Mouse (Mus musculus) E14TG2a.4 (cell line): ENCODE data around the gene Glyctk.

ENCODE experiments used
- H3K27me3 ChIP-seq: 2 replicates; pipeline ENCODE4 v1.6.1; 2014; ENCODE audit warnings: low read length, control low read depth; ENCODE audit not compliant: insufficient read depth
- H3K36me3 ChIP-seq: 2 replicates; pipeline ENCODE4 v1.6.1; 2014; ENCODE audit warnings: low read length, control low read depth; ENCODE audit not compliant: insufficient read depth
- H3K4me1 ChIP-seq: replicated peaks from 2 replicates; pipeline ENCODE4 v1.6.1; 2014; ENCODE audit warnings: low read depth, low read length, control low read depth
- H3K4me3 ChIP-seq: replicated peaks from 2 replicates; pipeline ENCODE4 v1.5.1; 2014; ENCODE audit warnings: mild to moderate bottlenecking, low read length
- H3K9me3 ChIP-seq: 2 replicates; pipeline ENCODE4 v1.6.1; 2014; ENCODE audit warnings: low read length, control low read depth
- CTCF ChIP-seq: conservative IDR thresholded peaks from 2 replicates; pipeline ENCODE4 v1.5.1; 2014; ENCODE audit warnings: low read length
- NANOG ChIP-seq: IDR thresholded peaks from 2 replicates; pipeline ENCODE4 v1.6.1; 2014; ENCODE audit warnings: borderline replicate concordance, low read length, mixed read lengths
- POU5F1 ChIP-seq: IDR thresholded peaks from 2 replicates; pipeline ENCODE4 v1.6.1; 2014; ENCODE audit warnings: low read length, borderline replicate concordance

Gene Glyctk

DNA sequence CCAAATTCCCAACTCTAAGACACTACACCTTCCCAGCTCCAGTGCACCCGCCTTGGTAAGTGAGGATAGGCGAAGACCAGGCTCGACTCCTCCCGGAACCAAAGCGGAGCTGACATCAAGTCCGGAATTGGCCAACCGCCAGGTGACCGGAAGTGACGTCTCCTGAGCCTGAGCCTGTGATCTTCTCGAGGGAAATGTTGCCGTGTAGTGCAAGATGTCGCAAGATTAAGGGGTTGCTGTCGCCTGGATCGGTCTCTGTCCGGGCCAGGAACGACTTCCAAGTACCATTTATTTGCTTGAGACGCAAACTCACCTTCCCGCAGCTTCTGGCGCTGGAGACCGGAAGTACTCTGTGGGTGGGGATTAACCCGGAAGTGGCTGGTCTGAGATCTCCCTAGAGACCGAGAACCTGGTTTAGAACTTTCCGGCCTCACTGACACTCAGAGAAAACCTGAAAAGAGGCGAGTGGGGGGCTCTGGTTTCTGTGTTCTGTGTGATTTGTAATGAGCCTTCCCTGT is 1.9 kb upstream of the Glyctk start:
- no peaks in the 10 kb centered on the region for H3K27me3 ChIP-seq
- H3K9me3 ChIP-seq: no peaks in the 10 kb centered on the region
- no peak for TF ChIP-seq NANOG
- TF ChIP-seq CTCF: no peak
- no peak for TF ChIP-seq POU5F1
- peak overlapping the region; percentile 82 for H3K4me3 ChIP-seq
- H3K36me3 ChIP-seq: peaks cover 13% of the 10 kb centered on the region
- H3K4me1 ChIP-seq: peaks cover 58% of the 10 kb centered on the region

DNA sequence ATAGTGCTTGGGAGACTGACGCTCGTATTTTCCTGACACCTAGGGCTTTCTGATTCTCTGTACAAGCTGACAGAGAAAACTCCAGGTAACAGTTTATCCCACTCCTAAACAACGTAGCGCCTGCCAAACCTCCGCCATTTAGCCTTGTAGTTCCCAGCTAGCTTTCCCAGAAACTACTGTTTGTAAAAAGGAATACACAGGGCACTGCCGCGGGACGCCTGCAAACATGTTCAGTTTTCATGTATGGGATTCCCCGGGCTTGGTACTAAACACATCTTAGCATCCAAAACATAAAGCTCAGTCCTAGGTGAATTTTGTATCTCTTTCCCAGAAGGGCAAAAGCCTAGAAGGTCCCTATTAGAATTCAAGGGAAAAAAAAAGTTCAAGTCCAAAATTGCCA is 1.3 kb upstream of the Glyctk start:
- peak overlapping the region; percentile 82 for H3K4me3 ChIP-seq
- H3K36me3 ChIP-seq: peaks cover 15% of the 10 kb centered on the region
- peaks cover 56% of the 10 kb centered on the region for H3K4me1 ChIP-seq
- no peaks in the 10 kb centered on the region for H3K9me3 ChIP-seq
- H3K27me3 ChIP-seq: no peaks in the 10 kb centered on the region
- TF ChIP-seq POU5F1: no peak
- no peak for TF ChIP-seq CTCF
- no peak for TF ChIP-seq NANOG

DNA sequence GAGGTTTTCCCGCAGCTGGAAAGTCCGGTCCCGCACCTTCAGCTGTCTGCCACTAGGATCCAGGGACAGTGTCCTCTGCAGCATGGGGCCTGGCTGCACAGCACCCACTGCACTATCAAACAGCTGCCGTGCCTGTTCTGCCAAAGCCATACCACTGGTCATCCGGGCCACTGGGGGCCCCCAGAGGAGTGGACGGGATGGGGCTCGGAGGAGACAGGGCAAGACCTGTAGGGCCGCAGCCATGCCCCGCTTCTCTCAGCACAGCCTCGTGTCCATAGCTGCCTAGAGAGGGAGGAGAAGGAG is 364 bp downstream of the Glyctk start:
- TF ChIP-seq CTCF (no peak), NANOG (no peak), POU5F1 (no peak)
- peaks cover 49% of the 10 kb centered on the region for H3K4me1 ChIP-seq
- peaks cover 15% of the 10 kb centered on the region for H3K36me3 ChIP-seq
- H3K27me3 ChIP-seq: no peaks in the 10 kb centered on the region
- no peaks in the 10 kb centered on the region for H3K9me3 ChIP-seq
- peak overlapping the region; percentile 23; the same call in 1 of the 2 replicates for H3K4me3 ChIP-seq

DNA sequence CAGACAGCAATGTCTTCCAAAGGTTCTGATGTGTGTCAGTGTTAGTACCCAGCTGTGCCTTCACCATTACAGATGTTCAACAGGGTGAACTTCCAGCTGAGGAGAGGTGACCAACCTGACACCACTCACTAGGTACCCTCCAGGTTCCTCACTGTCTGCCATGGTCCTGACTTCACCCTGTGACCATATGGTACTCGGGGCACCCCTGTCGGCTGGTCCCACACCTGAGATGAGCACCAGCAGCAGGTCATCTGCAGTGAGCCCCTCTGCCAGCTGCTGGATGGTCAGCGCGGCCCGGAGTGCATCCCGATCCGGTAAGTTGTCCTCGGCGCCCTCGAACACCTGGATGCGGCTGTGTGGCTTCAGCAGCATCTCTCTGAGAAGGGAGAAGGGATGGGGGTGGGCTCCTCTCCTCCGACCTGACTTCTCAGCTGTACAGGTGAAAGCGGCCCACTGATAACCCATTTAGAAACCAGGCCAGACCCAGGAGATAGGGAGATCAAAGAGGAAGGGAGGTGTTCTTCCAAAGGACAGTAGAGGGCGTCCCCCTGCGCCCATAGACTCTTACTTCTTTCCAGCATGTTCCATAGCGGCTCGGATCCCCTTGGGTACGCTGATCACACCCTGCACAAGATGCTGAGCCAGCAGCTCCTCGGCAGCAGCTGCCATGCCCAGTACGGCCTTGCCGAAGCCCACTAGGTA is 866 bp downstream of the Glyctk start:
- H3K4me1 ChIP-seq: peaks cover 49% of the 10 kb centered on the region
- H3K36me3 ChIP-seq: peaks cover 15% of the 10 kb centered on the region
- no peaks in the 10 kb centered on the region for H3K27me3 ChIP-seq
- TF ChIP-seq POU5F1: no peak
- TF ChIP-seq NANOG: no peak
- TF ChIP-seq CTCF: no peak; the same call in 1 of the 2 replicates
- H3K9me3 ChIP-seq: no peaks in the 10 kb centered on the region
- no peak overlapping the region; the same call in none of the 2 replicates for H3K4me3 ChIP-seq

DNA sequence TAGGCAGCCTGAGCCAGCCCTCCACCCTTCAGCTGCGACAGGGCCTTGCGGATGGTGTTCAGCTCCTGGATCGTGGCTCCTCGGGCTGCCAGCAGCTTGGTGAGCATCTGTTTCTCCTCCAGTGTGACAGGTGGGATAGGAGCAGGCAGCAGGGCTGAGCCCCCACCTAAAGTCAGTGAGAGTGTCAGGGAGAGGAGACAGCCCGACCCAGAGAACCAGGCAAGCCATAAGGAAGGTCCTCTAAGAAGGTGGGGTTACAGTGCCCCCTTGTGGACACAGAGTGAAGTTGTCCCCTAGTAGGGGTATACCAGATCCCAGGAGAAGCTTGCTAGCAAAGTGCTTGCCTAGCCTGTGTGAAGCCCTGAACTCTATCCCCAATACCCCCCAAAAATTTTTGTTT is 1.5 kb downstream of the Glyctk start:
- peak; percentile 79 for TF ChIP-seq CTCF
- no peak for TF ChIP-seq NANOG
- no peak for TF ChIP-seq POU5F1
- no peaks in the 10 kb centered on the region for H3K9me3 ChIP-seq
- H3K4me1 ChIP-seq: peaks cover 49% of the 10 kb centered on the region
- no peaks in the 10 kb centered on the region for H3K27me3 ChIP-seq
- no peak overlapping the region for H3K4me3 ChIP-seq
- peaks cover 15% of the 10 kb centered on the region for H3K36me3 ChIP-seq

DNA sequence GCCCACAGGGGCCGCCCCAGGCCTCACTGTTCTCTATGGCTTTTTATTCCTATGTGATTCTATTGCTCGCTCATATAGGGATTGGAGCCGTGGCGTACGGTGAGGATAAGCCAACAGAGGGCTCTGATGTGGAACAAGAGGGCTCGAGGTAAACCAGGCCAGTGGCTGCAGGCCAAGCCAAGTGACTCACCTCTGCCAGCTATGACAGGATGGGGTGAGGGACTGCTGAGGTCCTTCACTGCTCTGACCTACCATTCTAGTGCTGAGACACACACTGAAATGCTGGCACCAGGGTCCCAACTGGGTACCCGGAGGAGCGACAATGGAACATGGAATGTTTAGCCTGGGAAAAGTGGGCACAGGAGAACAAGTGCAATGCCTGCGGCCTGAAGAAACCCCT is 3.8 kb downstream of the Glyctk start:
- peaks cover 47% of the 10 kb centered on the region for H3K4me1 ChIP-seq
- no peak for TF ChIP-seq CTCF
- no peak for TF ChIP-seq NANOG
- no peak for TF ChIP-seq POU5F1
- no peaks in the 10 kb centered on the region for H3K9me3 ChIP-seq
- no peak overlapping the region for H3K4me3 ChIP-seq
- peaks cover 15% of the 10 kb centered on the region for H3K36me3 ChIP-seq
- peaks cover 21% of the 10 kb centered on the region for H3K27me3 ChIP-seq

DNA sequence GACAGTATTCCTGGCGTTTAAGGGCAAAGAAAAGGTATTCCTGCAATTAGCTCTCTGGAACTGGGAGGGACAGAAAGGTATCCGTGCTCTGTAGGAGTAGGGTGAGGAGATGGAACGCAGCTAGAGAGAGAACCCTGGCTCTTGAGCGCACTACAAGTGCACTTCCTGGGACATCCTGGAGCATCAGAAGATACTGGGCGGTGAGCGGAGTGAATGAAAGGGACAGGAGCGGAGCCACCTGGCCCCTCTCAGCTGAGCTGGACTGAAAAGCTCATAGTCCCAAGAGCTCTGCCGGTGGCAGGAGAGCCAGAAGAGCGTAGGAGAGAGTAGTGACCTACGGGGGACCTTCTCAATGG is 8.6 kb downstream of the Glyctk start:
- Histone ChIP-seq H3K36me3 (no peaks in the 10 kb centered on the region), H3K4me3 (peak overlapping the region; percentile 65), H3K9me3 (no peaks in the 10 kb centered on the region), H3K27me3 (peaks cover 44% of the 10 kb centered on the region), H3K4me1 (peaks cover 28% of the 10 kb centered on the region)
- no peak for TF ChIP-seq NANOG
- no peak for TF ChIP-seq POU5F1
- no peak for TF ChIP-seq CTCF

DNA sequence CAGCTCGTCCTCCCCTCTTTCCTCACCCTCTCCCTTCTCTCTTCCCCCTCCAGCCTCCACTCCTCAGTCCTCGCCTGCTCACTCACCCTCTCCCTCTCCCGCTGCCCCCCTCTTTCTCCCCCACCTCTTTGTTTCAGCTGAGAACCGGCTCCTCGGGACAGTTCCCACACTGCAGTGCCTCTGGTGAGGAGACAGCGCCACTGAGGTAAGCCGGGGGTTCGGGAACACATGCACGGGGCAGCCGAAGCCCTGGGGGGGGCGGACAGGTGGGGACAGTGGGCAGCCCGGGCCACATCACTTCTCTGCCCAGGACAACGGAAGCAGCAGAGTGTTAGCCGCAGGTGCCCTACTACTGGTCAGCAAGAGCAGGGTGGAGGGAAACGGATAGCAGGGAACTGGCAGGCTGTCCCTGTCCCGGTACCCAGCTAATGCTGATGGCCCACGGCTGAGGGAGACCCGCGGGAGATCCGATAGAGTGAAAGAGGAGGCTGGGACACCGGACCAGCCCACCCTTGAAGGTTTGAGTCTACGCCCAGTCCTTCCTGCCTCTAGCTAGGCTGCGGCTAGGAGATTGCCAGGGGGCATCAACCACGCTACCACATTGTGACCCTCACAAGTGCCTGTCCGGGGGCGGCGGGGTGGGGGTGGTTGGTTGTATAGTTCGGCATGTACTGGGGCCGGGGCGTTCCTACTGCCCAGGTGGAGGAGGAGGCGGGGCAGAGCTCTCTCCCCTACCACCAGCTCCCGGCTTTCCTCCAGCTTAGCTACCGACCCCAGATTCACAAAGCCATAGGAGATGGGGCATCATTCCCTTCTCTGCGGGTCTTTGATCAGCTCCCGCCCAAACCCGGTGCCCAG is 9.2 kb downstream of the Glyctk start:
- H3K4me1 ChIP-seq: peaks cover 28% of the 10 kb centered on the region
- H3K4me3 ChIP-seq: peak overlapping the region; percentile 65
- H3K27me3 ChIP-seq: peaks cover 44% of the 10 kb centered on the region
- H3K36me3 ChIP-seq: no peaks in the 10 kb centered on the region
- H3K9me3 ChIP-seq: no peaks in the 10 kb centered on the region
- no peak for TF ChIP-seq NANOG
